Mouse (Mus musculus) olfactory bulb, adult 2 months (tissue): ENCODE results near the gene Slc16a11.

Experiments
- CTCF ChIP-seq: fragments of 200-500 bp; IDR thresholded peaks from 2 replicates; pipeline ENCODE4 v1.5.1; 2012; ENCODE audit warnings: low read depth, mild to moderate bottlenecking, low read length, moderate library complexity; ENCODE audit not compliant: insufficient read depth
- POLR2A ChIP-seq: fragments of 200-500 bp; IDR thresholded peaks from 2 replicates; pipeline ENCODE4 v1.6.1; 2012; ENCODE audit warnings: mild to moderate bottlenecking, low read depth, low read length, moderate library complexity; ENCODE audit not compliant: insufficient read depth

- TF ChIP-seq CTCF (no peak), POLR2A (no peak)
These were observed 33.8 kb upstream of the Slc16a11 start for GRCm38 (mm10) chr11:70178756-70179155.
